Mouse (Mus musculus): ENCODE measurements at regions not wholly inside any gene's neighbourhood (a gene's known extent, or its start where the extent isn't known, plus 50 kb on each side); places are given as distances from the start of the nearest gene placed in this dataset.

- Histone ChIP-seq H3K27ac (ENCODE audit: insufficient read depth, low read depth, low read length, poor library complexity, severe bottlenecking) (no peak overlapping the region), H3K4me1 (ENCODE audit: control insufficient read depth in 2 of 2, insufficient read depth in 2 of 2, low read length in 2 of 2, poor library complexity in 1 of 2) (no peaks in the 10 kb centered on the region), H3K9ac (ENCODE audit: insufficient read depth, low read depth, low read length, poor library complexity, severe bottlenecking) (no peak overlapping the region), H3K9me3 (ENCODE audit: control insufficient read depth, insufficient read depth, low read depth, low read length) (no peaks in the 10 kb centered on the region), H3K36me3 (ENCODE audit: control insufficient read depth, insufficient read depth, low read length, poor library complexity, severe bottlenecking) (no peaks in the 10 kb centered on the region), H3K4me3 (ENCODE audit: insufficient read depth in 1 of 2, low read depth in 1 of 2, low read length in 2 of 2, poor library complexity in 1 of 2, severe bottlenecking in 1 of 2) (no peak overlapping the region)
- in situ Hi-C loops (cut with MboI; ENCODE audit: low sequenced_read_pairs in 2 of 2, unreplicated experiment in 2 of 2) = no loop called here
- TF ChIP-seq ZC3H11A (IDR thresholded peaks at IDR 0.05; ENCODE audit: borderline replicate concordance, low read depth, low read length) (peak; percentile 61; the same call in 1 of the 2 replicates), MAFK (IDR thresholded peaks at IDR 0.05; ENCODE audit: insufficient read depth, low read depth, low read length) (no peak), HCFC1 (IDR thresholded peaks at IDR 0.05; ENCODE audit: borderline replicate concordance, insufficient read depth, low read length) (no peak)
- peak; percentile 56 for DNase-seq (ENCODE audit: low read depth, low spot score)
These were observed 88.8 kb upstream of the Rapgef5 start for GRCm38 (mm10) chr12:117427431-117427830.

- in situ Hi-C loops (cut with MboI; ENCODE audit: low sequenced_read_pairs in 2 of 2, unreplicated experiment in 2 of 2) = no loop called here
- Histone ChIP-seq H3K4me1 (ENCODE audit: control insufficient read depth in 2 of 2, insufficient read depth in 2 of 2, low read length in 2 of 2, poor library complexity in 1 of 2) (no peaks in the 10 kb centered on the region), H3K4me3 (ENCODE audit: insufficient read depth in 1 of 2, low read depth in 1 of 2, low read length in 2 of 2, poor library complexity in 1 of 2, severe bottlenecking in 1 of 2) (no peak overlapping the region), H3K27ac (ENCODE audit: insufficient read depth, low read depth, low read length, poor library complexity, severe bottlenecking) (no peak overlapping the region), H3K9ac (ENCODE audit: insufficient read depth, low read depth, low read length, poor library complexity, severe bottlenecking) (no peak overlapping the region), H3K9me3 (ENCODE audit: control insufficient read depth, insufficient read depth, low read depth, low read length) (no peaks in the 10 kb centered on the region), H3K36me3 (ENCODE audit: control insufficient read depth, insufficient read depth, low read length, poor library complexity, severe bottlenecking) (no peaks in the 10 kb centered on the region)
- TF ChIP-seq ZC3H11A (IDR thresholded peaks at IDR 0.05; ENCODE audit: borderline replicate concordance, low read depth, low read length) (no peak), CHD2 (IDR thresholded peaks at IDR 0.05; ENCODE audit: low read depth, low read length) (no peak), ZNF384 (IDR thresholded peaks at IDR 0.05; ENCODE audit: low read depth, low read length) (no peak)
- no peak for DNase-seq (ENCODE audit: low read depth, low spot score)
These were observed 85.4 kb upstream of the Rapgef5 start for GRCm38 (mm10) chr12:117430886-117431285.

- no peak overlapping the region for H3K9ac ChIP-seq (ENCODE audit: insufficient read depth, low read depth, low read length, poor library complexity, severe bottlenecking)
- H3K9me3 ChIP-seq (ENCODE audit: control insufficient read depth, insufficient read depth, low read depth, low read length) = no peaks in the 10 kb centered on the region
- no peaks in the 10 kb centered on the region for H3K4me1 ChIP-seq (ENCODE audit: control insufficient read depth in 2 of 2, insufficient read depth in 2 of 2, low read length in 2 of 2, poor library complexity in 1 of 2)
- TF ChIP-seq MAFK (IDR thresholded peaks at IDR 0.05; ENCODE audit: insufficient read depth, low read depth, low read length) (no peak), ZC3H11A (IDR thresholded peaks at IDR 0.05; ENCODE audit: borderline replicate concordance, low read depth, low read length) (no peak), CHD2 (IDR thresholded peaks at IDR 0.05; ENCODE audit: low read depth, low read length) (no peak), ZNF384 (IDR thresholded peaks at IDR 0.05; ENCODE audit: low read depth, low read length) (no peak), HCFC1 (IDR thresholded peaks at IDR 0.05; ENCODE audit: borderline replicate concordance, insufficient read depth, low read length) (no peak)
- no peaks in the 10 kb centered on the region for H3K36me3 ChIP-seq (ENCODE audit: control insufficient read depth, insufficient read depth, low read length, poor library complexity, severe bottlenecking)
- H3K4me3 ChIP-seq (ENCODE audit: insufficient read depth in 1 of 2, low read depth in 1 of 2, low read length in 2 of 2, poor library complexity in 1 of 2, severe bottlenecking in 1 of 2) = no peak overlapping the region
- H3K27ac ChIP-seq (ENCODE audit: insufficient read depth, low read depth, low read length, poor library complexity, severe bottlenecking) = no peak overlapping the region
- no peak for DNase-seq (ENCODE audit: low read depth, low spot score)
- in situ Hi-C loops (cut with MboI; ENCODE audit: low sequenced_read_pairs in 2 of 2, unreplicated experiment in 2 of 2) = no loop called here
These were observed 83.5 kb upstream of the Rapgef5 start for GRCm38 (mm10) chr12:117432788-117433187.

GRCm38 (mm10) chr12:117437011-117437410 is 79.3 kb upstream of the Rapgef5 start:
- in situ Hi-C loops (cut with MboI; ENCODE audit: low sequenced_read_pairs in 2 of 2, unreplicated experiment in 2 of 2) = no loop called here
- H3K9me3 ChIP-seq (ENCODE audit: control insufficient read depth, insufficient read depth, low read depth, low read length) = no peaks in the 10 kb centered on the region
- no peak for TF ChIP-seq MAFK (IDR thresholded peaks at IDR 0.05; ENCODE audit: insufficient read depth, low read depth, low read length)
- no peak overlapping the region for H3K4me3 ChIP-seq (ENCODE audit: insufficient read depth in 1 of 2, low read depth in 1 of 2, low read length in 2 of 2, poor library complexity in 1 of 2, severe bottlenecking in 1 of 2)
- no peak for DNase-seq (ENCODE audit: low read depth, low spot score)
- no peak overlapping the region for H3K9ac ChIP-seq (ENCODE audit: insufficient read depth, low read depth, low read length, poor library complexity, severe bottlenecking)
- no peaks in the 10 kb centered on the region for H3K36me3 ChIP-seq (ENCODE audit: control insufficient read depth, insufficient read depth, low read length, poor library complexity, severe bottlenecking)
- no peak overlapping the region for H3K27ac ChIP-seq (ENCODE audit: insufficient read depth, low read depth, low read length, poor library complexity, severe bottlenecking)
- H3K4me1 ChIP-seq (ENCODE audit: control insufficient read depth in 2 of 2, insufficient read depth in 2 of 2, low read length in 2 of 2, poor library complexity in 1 of 2) = no peaks in the 10 kb centered on the region

GRCm38 (mm10) chr12:117439015-117439605 is 77.2 kb upstream of the Rapgef5 start:
- no peaks in the 10 kb centered on the region for H3K9me3 ChIP-seq (ENCODE audit: control insufficient read depth, insufficient read depth, low read depth, low read length)
- TF ChIP-seq HCFC1 (IDR thresholded peaks at IDR 0.05; ENCODE audit: borderline replicate concordance, insufficient read depth, low read length) (no peak), ZC3H11A (IDR thresholded peaks at IDR 0.05; ENCODE audit: borderline replicate concordance, low read depth, low read length) (no peak), CHD2 (IDR thresholded peaks at IDR 0.05; ENCODE audit: low read depth, low read length) (no peak), MAFK (IDR thresholded peaks at IDR 0.05; ENCODE audit: insufficient read depth, low read depth, low read length) (no peak), ZNF384 (IDR thresholded peaks at IDR 0.05; ENCODE audit: low read depth, low read length) (no peak)
- no peak overlapping the region for H3K4me3 ChIP-seq (ENCODE audit: insufficient read depth in 1 of 2, low read depth in 1 of 2, low read length in 2 of 2, poor library complexity in 1 of 2, severe bottlenecking in 1 of 2)
- no peak for DNase-seq (ENCODE audit: low read depth, low spot score)
- no peak overlapping the region for H3K27ac ChIP-seq (ENCODE audit: insufficient read depth, low read depth, low read length, poor library complexity, severe bottlenecking)
- in situ Hi-C loops (cut with MboI; ENCODE audit: low sequenced_read_pairs in 2 of 2, unreplicated experiment in 2 of 2) = no loop called here
- H3K36me3 ChIP-seq (ENCODE audit: control insufficient read depth, insufficient read depth, low read length, poor library complexity, severe bottlenecking) = no peaks in the 10 kb centered on the region
- H3K9ac ChIP-seq (ENCODE audit: insufficient read depth, low read depth, low read length, poor library complexity, severe bottlenecking) = no peak overlapping the region
- H3K4me1 ChIP-seq (ENCODE audit: control insufficient read depth in 2 of 2, insufficient read depth in 2 of 2, low read length in 2 of 2, poor library complexity in 1 of 2) = no peaks in the 10 kb centered on the region

All from ES-E14 (cell line).